Mouse (Mus musculus) G1E (cell line): ENCODE data around the gene Auts2.

Experiments used
- CTCF ChIP-seq: IDR thresholded peaks from 2 replicates; pipeline ENCODE4 v1.5.1; 2012; ENCODE audit warnings: low read depth, low read length, inconsistent platforms, mixed read lengths
- GATA1 ChIP-seq: IDR thresholded peaks from 2 replicates; pipeline ENCODE4 v1.6.1; 2012; ENCODE audit warnings: borderline replicate concordance, low read length, inconsistent platforms, mixed read lengths
- GATA2 ChIP-seq: IDR thresholded peaks from 2 replicates; pipeline ENCODE4 v1.6.1; 2012; ENCODE audit warnings: low read depth, low read length, inconsistent platforms, borderline replicate concordance
- TAL1 ChIP-seq: conservative IDR thresholded peaks from 2 replicates; pipeline ENCODE4 v1.6.1; 2012; ENCODE audit warnings: low read depth, low read length, inconsistent platforms, mixed read lengths

GRCm38 (mm10) chr5:132492793-132493192, 50.4 kb downstream of the Auts2 start:
- TF ChIP-seq CTCF: no peak
- no peak for TF ChIP-seq TAL1
- no peak for TF ChIP-seq GATA1
- no peak for TF ChIP-seq GATA2
